Mouse (Mus musculus): Measurements from ENCODE around the gene Shisa7.
"Not testable (repeated sequence)": the region's sequence is repeated elsewhere in the genome, so short reads cannot be mapped to it uniquely, and the experiment has no call there.

The Shisa7 gene

DNA sequence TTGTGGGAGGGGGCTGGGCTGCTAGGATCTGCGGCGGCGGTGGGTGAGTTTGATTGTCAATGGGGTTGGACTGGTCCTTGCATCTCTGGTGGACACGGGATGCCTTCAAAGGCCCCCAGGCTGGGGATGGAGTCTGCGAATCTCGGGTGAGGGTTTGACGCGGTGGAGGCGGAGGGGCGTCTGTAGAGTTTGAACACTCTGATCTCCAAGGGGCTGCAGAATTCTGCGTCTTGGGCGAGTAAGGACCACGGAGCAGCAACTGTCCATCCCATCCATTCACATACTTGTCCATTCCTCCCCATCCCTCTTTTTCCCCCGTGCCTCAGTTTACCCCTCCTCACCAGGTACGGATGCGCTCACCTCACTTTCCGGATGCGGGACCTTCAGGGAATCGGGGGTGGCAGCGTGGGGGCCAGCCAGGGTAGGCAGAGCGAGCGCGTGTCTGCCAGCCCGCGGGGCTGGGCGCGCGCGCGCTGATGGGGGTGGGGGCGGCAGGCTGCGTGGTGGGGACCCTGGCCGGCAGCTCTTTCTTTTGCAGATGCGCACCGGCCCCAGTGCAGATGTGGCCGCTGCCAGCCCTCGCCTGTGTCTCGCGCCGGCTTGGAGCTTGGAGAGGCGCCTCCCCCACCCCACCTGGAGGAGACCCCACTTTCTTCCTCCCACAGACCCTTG lies at the start of gene Shisa7:
Gene Shisa7, minus strand, starts transcription at position 452 of the 672 bp plus-strand sequence.
- no peak for DNase-seq (ENCODE audit: low read depth, low spot score)

GRCm38 (mm10) chr7:4886680-4887079 lies 42.2 kb upstream of the Shisa7 start:
- DNase-seq (ENCODE audit: low read depth, low spot score), result no peak

GRCm38 (mm10) chr7:4879036-4879435 lies 34.5 kb upstream of the Shisa7 start:
- not testable (repeated sequence) for DNase-seq (ENCODE audit: low read depth, low spot score)

- DNase-seq (ENCODE audit: low read depth, low spot score), result no peak
These were observed 33.7 kb upstream of the Shisa7 start for GRCm38 (mm10) chr7:4878186-4878585.

- no peak for DNase-seq (ENCODE audit: low read depth, low spot score)
These were observed 32.7 kb upstream of the Shisa7 start for GRCm38 (mm10) chr7:4877226-4877625.

DNA sequence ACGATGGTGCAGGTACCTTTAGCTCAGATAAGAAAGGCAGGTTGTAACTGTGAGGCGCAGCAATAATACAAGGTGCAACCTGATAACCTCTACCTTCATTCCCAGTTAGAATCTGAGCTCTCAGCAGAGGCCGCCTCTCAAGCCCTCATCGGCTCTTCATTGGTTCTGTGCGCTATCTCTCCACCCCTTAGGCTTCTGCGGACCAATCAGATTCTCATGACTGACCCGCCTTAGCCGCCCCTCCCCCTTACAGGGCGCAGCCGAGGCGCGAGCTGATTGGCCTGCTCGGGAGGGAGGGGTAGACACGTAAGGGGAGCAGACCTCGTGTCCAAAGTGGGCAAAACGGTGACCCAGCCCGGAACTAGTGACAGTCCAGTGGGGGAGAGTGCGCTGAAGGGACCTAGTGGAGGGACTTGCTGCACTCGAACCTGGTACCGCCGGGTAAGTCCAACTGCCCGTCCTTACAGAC lies 32.3 kb upstream of the Shisa7 start, which contains the start of gene Isoc2a:
Gene Isoc2a, plus strand, starts transcription at position 401 of the 469 bp plus-strand sequence.
- peak; percentile 81 for DNase-seq (ENCODE audit: low read depth, low spot score)

- no peak for DNase-seq (ENCODE audit: low read depth, low spot score)
These were observed 25.6 kb upstream of the Shisa7 start, which contains the start of gene Isoc2b for GRCm38 (mm10) chr7:4870133-4870532. Gene Isoc2b (minus strand): TSS chr7:4870258.

GRCm38 (mm10) chr7:4866631-4867180 lies 22.2 kb upstream of the Shisa7 start:
- DNase-seq (ENCODE audit: low read depth, low spot score), result no peak

GRCm38 (mm10) chr7:4865579-4866493 lies 21.3 kb upstream of the Shisa7 start:
- DNase-seq (ENCODE audit: low read depth, low spot score), result peak; percentile 84

DNA sequence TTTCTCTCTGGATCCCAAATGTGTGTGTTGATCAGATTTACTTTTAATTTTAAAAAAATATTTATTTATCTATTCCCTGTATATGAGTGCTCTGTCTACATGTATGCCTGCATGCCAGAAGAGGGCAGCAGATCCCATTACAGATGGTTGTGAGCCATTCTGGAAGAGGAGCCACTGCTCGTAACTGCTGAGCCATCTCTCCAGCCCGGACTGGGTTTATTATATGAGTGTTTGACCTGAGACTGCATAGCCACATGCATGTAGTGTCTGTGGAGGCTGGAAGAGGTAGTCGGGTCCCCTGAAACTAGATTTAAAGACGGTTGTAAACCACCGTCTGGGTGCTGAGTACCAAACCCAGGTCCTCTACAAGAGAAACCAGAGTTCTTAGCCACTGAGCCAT lies 20.6 kb upstream of the Shisa7 start:
- DNase-seq (ENCODE audit: low read depth, low spot score), result no peak

DNA sequence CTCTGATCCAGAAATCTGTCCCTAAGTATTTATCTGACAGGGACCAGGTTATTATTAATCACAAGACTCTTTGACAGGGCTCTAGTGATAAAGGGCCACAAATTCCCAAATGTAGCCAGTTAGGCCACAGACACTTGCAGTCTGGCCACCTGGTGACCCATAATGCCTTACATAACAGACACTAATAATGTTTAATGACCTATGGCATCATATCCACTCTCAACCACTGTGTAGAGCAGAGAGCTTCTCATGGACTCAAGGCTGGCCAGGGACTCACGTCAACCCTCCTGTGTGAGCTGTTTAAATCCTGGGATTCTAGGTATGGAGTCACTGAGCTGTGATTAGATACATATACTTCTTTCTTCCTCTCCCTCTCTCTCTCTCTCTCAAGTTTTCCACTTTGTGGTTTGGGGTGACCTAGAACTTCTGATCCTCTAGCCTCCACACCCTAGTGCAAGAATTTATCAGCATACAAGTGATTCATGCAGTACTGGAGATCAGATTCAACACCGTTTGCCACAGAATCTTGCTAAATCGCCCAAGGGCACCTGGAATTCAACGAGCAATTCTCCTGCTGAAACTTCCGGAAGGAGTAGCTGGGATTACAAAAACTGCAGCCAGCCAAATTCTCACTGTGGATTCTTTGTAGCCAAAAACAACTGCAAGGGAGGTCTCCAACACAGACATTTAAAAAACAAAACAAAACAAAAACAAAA lies 19.8 kb upstream of the Shisa7 start:
- DNase-seq (ENCODE audit: low read depth, low spot score), result no peak

- DNase-seq (ENCODE audit: low read depth, low spot score), result no peak
These were observed 19.1 kb upstream of the Shisa7 start for GRCm38 (mm10) chr7:4863541-4864080.

DNA sequence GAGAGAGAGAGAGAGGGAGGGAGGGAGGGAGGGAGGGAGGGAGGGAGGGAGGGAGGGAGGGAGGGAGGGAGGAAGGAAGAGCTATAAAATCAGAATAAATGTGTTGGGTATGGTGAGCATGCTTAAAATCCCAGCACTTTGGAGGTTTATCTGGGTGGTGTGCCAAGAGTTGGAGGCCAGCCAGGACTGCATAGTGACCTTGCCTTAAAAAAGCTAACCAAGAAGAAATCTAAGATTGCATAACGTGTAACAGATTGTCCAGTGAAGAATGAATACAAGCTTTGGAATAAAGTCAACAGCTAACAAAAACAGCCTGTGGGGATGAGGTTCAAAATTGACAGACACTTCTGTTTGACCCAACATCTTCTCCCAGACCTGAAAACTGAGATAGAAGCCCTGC lies 18.5 kb upstream of the Shisa7 start:
- no peak for DNase-seq (ENCODE audit: low read depth, low spot score)

- DNase-seq (ENCODE audit: low read depth, low spot score), result not testable (repeated sequence)
These were observed 16.4 kb upstream of the Shisa7 start for GRCm38 (mm10) chr7:4860926-4861325.

GRCm38 (mm10) chr7:4859418-4859978 lies 15.0 kb upstream of the Shisa7 start:
- no peak for DNase-seq (ENCODE audit: low read depth, low spot score)

- no peak for DNase-seq (ENCODE audit: low read depth, low spot score)
These were observed 12.8 kb upstream of the Shisa7 start for GRCm38 (mm10) chr7:4857321-4857720.

DNA sequence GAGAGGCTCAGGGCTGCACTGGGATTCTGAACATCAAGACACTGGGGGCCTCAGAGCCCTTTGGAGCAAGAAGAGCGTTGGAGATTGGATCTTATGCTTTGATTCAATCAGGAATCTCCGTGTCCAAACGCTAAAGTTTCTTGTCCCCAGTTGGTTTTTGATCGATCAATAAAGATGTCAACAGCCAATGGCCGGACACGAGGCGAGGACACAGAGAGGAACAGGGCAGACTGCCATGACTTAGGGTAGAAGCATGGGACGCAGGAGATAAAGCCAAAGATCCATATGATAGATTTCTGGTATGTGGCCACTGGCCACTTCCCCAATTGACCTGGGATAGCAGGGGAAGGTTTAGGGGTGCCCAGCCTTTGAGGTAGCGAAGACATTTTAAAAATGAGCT lies 12.0 kb upstream of the Shisa7 start:
- DNase-seq (ENCODE audit: low read depth, low spot score), result no peak

DNA sequence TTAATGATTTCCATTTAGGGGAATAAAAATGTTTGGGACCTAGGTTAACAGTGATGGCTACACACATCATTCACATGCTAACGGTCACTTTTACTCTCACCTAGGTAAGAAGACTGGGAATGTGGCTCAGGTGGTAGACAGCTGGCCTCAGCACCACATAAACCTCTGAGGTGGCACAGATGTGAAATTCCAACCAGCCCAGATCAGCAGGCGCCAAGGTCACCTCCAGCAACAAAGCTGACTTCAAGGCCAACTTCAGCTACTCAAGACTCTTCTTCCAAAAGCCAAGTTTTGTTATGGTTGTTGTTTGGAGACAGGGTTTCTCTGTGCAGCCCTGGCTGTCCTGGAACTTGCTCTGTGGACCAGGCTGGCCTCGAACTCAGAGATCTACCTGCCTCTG lies 9.1 kb upstream of the Shisa7 start:
- no peak for DNase-seq (ENCODE audit: low read depth, low spot score)

- no peak for DNase-seq (ENCODE audit: low read depth, low spot score)
These were observed 6.8 kb upstream of the Shisa7 start for GRCm38 (mm10) chr7:4851315-4851688.

DNA sequence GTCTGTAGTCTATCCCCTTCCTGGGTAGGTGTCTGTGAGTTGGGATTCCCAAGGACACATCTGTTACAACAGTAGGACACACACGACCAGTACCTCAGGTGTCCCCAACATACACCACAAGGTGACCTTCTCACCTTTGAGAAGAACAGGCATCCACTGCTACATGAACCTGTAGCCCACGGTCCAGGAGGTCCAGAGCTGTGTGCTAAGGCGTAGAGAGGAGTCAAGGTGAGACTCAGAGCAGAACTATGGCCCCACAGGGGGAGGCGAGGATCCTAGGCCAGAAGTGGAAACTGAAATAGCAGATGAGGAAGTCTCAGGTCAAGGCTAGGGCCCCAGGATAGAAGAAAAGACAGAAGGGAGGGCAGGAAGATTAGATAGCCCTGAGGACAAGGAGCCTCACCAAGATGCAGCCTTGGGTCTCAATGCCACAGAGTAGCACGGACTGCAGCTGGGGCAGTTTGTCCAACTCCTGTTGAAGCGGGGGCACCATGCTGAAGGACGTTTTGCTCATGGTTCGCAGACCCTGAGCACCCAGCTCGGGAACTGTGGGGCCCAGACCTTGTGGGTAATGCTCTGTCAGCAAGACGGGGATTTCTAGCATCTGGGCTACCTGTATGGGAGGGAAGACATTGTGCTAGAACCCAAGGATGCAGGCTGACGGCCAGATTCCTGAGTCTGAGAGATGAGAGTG lies 6.3 kb upstream of the Shisa7 start:
- DNase-seq (ENCODE audit: low read depth, low spot score), result no peak

Measured in retina, postnatal 7 days (tissue).